Mouse (Mus musculus): Measurements from ENCODE around the gene Asic2.

Asic2 gene

GRCm38 (mm10) chr11:81146574-81147157 is 821.6 kb downstream of the Asic2 start:
- DNase-seq (ENCODE audit: extremely low spot score, low read depth, low spot score): no peak

- DNase-seq (ENCODE audit: extremely low spot score, low read depth, low spot score): no peak
Measured at GRCm38 (mm10) chr11:81135141-81135540, 833.1 kb downstream of the Asic2 start.

GRCm38 (mm10) chr11:81133950-81134349 is 834.3 kb downstream of the Asic2 start:
- no peak for DNase-seq (ENCODE audit: extremely low spot score, low read depth, low spot score)

- no peak for DNase-seq (ENCODE audit: extremely low spot score, low read depth, low spot score)
Measured at GRCm38 (mm10) chr11:81132669-81133068, 835.6 kb downstream of the Asic2 start.

- no peak for DNase-seq (ENCODE audit: extremely low spot score, low read depth, low spot score)
Measured at GRCm38 (mm10) chr11:81124363-81124762, 843.9 kb downstream of the Asic2 start.

GRCm38 (mm10) chr11:81120024-81120576 is 848.2 kb downstream of the Asic2 start:
- no peak for DNase-seq (ENCODE audit: extremely low spot score, low read depth, low spot score)

- no peak for DNase-seq (ENCODE audit: extremely low spot score, low read depth, low spot score)
Measured at GRCm38 (mm10) chr11:81118055-81118454, 850.2 kb downstream of the Asic2 start.

GRCm38 (mm10) chr11:81115666-81116065 is 852.6 kb downstream of the Asic2 start:
- peak; percentile 72 for DNase-seq (ENCODE audit: extremely low spot score, low read depth, low spot score)

GRCm38 (mm10) chr11:81111626-81112025 is 856.6 kb downstream of the Asic2 start:
- no peak for DNase-seq (ENCODE audit: extremely low spot score, low read depth, low spot score)

- no peak for DNase-seq (ENCODE audit: extremely low spot score, low read depth, low spot score)
Measured at GRCm38 (mm10) chr11:81110049-81110448, 858.2 kb downstream of the Asic2 start.

- DNase-seq (ENCODE audit: extremely low spot score, low read depth, low spot score): no peak
Measured at GRCm38 (mm10) chr11:81106949-81107348, 861.3 kb downstream of the Asic2 start.

GRCm38 (mm10) chr11:81100829-81101228 is 867.4 kb downstream of the Asic2 start:
- DNase-seq (ENCODE audit: extremely low spot score, low read depth, low spot score): no peak

- DNase-seq (ENCODE audit: extremely low spot score, low read depth, low spot score): no peak
Measured at GRCm38 (mm10) chr11:81096011-81096410, 872.2 kb downstream of the Asic2 start.

- DNase-seq (ENCODE audit: extremely low spot score, low read depth, low spot score): peak; percentile 57
Measured at GRCm38 (mm10) chr11:81094581-81094980, 873.7 kb downstream of the Asic2 start.

GRCm38 (mm10) chr11:81092161-81092560 is 876.1 kb downstream of the Asic2 start:
- no peak for DNase-seq (ENCODE audit: extremely low spot score, low read depth, low spot score)

GRCm38 (mm10) chr11:81083822-81084221 is 884.4 kb downstream of the Asic2 start:
- DNase-seq (ENCODE audit: extremely low spot score, low read depth, low spot score): no peak

- DNase-seq (ENCODE audit: extremely low spot score, low read depth, low spot score): no peak
Measured at GRCm38 (mm10) chr11:81080076-81080805, 888.0 kb downstream of the Asic2 start.

- DNase-seq (ENCODE audit: extremely low spot score, low read depth, low spot score): no peak
Measured at GRCm38 (mm10) chr11:81079237-81079636, 889.0 kb downstream of the Asic2 start.

- DNase-seq (ENCODE audit: extremely low spot score, low read depth, low spot score): no peak
Measured at GRCm38 (mm10) chr11:81071836-81072235, 896.4 kb downstream of the Asic2 start.

- no peak for DNase-seq (ENCODE audit: extremely low spot score, low read depth, low spot score)
Measured at GRCm38 (mm10) chr11:81065386-81065785, 902.9 kb downstream of the Asic2 start.

GRCm38 (mm10) chr11:81064006-81064405 is 904.3 kb downstream of the Asic2 start:
- DNase-seq (ENCODE audit: extremely low spot score, low read depth, low spot score): no peak

GRCm38 (mm10) chr11:81060077-81060476 is 908.2 kb downstream of the Asic2 start:
- DNase-seq (ENCODE audit: extremely low spot score, low read depth, low spot score): no peak
